Mouse (Mus musculus): ENCODE measurements at regions not wholly inside any gene's neighbourhood (a gene's known extent, or its start where the extent isn't known, plus 50 kb on each side); places are given as distances from the start of the nearest gene placed in this dataset.
"Not testable (repeated sequence)": the region's sequence is repeated elsewhere in the genome, so short reads cannot be mapped to it uniquely, and the experiment has no call there.

DNA sequence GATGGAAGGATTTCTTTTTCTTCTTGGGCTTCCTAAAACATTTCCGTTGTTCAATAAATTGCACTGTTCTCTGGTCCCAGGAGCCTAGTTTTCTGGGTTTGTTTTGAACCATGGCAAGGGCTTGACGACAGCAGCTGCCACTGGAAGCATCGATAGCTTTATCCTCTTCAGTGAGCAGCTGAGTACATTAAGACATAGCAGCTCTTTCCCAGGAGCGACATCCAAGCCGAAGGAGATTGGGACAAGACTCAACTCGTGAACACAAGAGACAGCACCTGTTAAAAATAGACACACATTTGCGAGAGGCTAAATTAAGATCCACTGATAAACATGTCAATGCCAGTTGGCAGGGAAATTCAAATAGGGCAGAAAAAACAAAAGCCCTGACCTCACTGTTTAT, 194.7 kb upstream of the Rhobtb1 start:
- DNase-seq (ENCODE audit: inconsistent ontology term): no peak

DNA sequence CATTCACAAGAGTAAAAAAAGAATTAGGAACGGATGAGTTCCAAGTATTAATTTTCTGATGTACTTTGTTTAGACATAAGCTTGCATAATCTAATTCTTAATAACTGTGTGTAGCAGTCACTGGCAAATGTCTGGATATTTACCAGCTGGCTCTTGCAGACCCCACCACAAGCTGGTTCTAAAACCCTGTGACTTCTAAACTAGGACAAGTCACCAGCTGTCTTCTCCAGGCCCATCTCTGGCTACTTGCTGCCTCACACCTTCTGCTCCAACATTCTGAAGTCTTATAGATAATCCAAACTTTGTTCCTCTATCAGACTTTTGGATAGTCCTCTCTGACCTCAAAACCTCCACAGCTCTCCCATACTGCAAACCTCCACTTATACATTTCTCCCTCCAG, 189.9 kb upstream of the Rhobtb1 start:
- DNase-seq (ENCODE audit: inconsistent ontology term): no peak

DNA sequence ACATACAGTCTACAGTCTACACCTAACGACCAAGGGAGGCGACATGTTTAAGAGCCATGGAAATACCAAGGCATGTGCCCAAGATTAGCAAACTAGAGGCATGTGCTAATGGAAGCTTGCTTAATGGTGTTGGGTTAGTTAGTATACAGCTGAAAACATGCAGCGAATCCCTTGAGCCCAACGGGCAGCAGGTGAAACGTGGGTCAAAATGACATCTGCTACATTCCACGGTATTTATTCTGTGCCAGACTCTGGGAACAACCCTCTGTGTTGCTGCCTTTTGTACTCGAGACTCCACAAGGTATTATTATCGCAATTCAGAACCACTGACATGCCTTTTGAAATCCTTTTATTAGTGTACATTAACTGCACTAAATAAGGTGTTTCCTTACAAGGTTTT, 188.1 kb upstream of the Rhobtb1 start:
- DNase-seq (ENCODE audit: inconsistent ontology term): no peak

DNA sequence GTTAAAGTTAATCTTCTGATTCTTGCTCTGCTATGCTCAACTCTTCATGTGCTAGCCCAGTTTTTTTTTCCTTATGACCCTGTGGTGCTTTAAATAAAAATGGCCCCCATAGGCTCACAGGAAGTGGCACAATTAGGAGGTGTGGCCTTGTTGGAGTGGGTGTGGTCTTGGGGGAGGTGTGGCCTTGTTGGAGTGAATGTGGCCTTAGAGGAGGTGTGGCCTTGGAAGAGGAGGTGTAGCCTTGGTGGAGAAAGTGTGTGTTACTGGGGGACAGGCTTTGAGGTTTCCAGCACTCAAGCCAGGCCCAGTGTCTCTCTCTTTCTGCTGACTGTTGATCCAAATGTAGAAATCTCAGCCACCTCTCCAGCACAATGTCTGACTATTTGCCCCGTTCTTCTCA, 186.0 kb upstream of the Rhobtb1 start:
- no peak for DNase-seq (ENCODE audit: inconsistent ontology term)

DNA sequence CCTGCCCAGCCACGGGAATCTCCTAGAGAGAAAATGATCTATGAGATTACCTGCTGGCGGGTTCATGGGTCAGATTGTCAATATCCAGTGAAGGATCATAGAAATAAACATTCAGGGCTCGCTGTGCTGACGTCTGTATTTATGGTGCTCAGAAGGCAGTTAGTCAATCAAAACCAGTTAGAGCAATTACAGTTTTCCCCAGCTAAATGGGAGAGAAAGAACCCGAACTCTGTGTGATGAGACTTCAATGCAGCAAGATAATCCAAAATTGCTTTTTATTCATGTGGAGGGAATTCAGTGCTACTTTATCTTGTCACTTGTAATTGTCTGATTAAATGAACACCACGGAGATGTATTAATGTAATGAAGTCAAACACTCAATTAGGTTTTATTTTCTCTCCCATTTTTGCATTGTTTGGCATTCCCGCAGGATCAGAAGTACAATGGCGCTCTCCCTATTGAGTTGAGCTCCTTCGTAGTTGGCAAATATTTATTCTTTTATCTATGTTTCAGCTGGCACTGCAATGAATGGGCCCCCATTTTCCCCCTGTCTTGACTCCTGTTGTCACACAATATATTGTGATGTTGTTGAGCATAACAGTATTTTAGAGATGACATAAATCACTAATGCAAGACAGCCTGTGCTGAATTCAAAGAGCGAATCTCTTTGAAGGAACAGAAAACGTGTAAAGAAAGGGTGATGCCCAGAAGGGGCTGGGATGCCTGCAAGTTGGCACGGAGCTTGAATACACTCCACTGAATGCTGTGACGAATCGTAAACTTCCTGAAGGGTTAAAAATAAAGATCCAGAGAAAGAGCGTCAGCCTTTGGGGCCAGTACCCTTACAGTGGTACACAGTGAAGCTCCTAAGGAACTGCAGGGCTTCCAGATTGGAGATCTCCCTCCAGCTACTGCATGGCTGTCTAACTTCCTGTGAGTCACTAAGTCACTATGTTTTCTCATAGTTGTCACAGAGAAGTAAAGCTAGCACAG, 183.0 kb upstream of the Rhobtb1 start:
- no peak for DNase-seq (ENCODE audit: inconsistent ontology term)

DNA sequence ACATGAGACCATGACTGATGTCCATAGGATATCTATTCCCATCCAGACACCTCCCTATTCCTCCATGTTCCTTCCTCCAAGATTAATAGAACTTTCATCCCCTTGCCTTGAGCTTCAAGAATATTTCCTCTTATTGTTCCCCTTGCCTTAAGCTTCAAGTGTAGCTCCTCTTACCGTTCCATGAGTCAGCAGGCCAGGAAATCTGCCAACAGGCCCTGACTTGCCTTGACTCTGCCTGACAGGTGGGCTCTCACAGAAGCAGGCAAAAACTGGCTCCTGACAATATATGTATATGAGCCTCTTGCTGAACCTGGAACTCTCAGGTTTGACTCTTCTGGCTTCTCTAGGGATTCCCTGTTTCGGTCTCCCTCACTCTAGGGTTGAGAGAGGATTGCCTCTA, 180.7 kb upstream of the Rhobtb1 start:
- no peak for DNase-seq (ENCODE audit: inconsistent ontology term)

DNA sequence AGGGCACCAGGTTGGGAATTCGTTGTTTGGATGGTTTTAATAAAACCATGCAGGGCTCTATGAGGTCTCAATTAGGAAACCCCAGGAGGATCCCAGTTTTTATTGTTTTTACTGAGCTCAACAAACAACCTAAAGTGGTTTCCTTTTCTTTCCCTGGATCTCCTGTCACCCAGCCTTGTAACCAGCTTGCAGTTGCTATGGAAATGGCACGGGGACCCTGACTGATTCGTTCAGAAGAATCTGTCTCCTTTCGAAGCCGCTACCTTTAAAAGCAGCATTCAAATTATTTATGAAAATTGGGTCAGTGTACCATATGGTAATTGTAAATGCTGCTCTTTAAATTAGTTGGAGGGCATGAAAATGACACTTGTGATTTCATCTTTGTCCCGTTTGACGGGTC, 176.5 kb upstream of the Rhobtb1 start:
- DNase-seq (ENCODE audit: inconsistent ontology term): no peak

DNA sequence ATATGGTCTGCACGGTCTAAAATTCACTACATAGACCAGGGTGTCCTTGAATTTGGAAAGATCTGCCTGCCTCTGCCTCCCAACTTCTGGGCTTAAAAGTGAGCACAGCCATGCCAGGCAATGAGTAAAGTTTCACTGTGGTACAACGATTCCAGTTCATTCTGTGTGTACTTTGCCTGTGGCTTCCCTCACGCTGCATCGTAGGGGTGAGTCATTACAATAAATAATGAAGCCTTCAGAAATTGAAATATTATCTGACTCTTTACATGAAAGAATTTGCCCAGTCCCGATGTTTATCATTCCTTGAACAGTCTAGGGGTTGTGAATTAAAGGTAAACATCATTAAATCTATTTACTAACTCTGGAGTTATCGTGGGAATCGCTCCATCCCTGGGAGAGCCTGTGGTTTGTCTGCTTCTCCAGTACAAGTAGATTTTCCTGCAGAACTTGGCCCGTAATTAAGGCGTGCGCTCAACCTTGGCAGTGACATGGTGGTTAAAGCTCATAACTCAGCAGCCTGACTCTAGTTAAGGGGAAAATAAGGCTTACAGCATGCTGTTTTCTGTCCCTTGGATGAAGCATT, 174.7 kb upstream of the Rhobtb1 start:
- peak; percentile 37 for DNase-seq (ENCODE audit: inconsistent ontology term)

DNA sequence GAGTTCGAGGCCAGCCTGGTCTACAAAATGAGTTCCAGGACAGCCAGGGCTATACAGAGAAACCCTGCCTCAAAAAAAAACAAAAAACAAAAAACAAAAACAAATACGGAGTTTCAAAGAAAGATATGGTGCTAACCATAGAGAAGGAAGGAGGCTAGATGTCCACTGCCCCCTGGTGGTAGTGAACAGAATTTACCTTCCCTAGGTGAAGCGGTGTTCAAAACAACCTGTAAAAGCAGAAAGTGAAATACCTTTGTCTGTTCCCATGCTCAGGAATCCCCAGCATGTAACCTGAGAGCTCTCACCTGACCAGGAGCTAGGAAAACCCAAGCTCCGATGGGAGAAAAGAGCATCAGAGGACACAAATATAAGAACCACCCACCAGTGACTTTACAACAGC, 173.1 kb upstream of the Rhobtb1 start:
- no peak for DNase-seq (ENCODE audit: inconsistent ontology term)

DNA sequence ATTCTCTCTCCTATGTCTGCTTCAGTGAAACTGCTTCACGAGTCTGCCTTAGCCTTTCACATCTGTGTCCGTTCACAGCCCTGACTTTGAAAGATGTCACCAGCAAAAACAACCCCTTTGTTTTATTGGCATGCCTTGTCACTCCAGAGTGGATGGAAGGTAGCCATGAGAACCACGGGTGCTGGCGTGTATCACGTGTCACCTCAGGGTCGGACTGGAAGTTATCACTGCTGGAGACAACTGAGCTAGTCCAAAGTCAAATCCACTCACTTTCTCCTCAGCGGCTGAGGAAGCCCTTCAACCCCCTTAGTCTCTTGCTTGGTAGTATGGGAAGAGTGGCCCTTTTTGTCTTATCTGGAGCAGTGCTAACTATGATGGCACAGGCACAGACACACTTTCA, 171.3 kb upstream of the Rhobtb1 start:
- DNase-seq (ENCODE audit: inconsistent ontology term): no peak

DNA sequence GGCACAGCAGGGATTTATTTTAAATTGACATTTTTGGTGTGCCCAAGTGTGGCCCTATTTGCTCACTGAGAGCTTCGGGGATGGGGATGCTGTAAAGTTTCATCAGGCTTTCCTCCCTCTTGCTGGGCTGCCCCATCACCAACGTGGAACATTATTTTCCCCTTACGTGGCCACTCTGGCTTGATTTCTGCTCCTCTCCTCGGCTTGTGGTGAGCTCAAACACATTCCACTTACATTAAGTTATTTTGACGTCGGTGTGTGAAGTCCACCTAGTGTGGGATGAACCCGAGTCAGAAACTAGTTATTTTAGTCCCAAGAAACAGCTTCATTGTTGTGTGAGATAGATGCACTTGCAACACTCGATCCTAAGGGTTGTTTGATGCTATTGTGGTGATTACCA, 168.9 kb upstream of the Rhobtb1 start:
- DNase-seq (ENCODE audit: inconsistent ontology term): no peak

DNA sequence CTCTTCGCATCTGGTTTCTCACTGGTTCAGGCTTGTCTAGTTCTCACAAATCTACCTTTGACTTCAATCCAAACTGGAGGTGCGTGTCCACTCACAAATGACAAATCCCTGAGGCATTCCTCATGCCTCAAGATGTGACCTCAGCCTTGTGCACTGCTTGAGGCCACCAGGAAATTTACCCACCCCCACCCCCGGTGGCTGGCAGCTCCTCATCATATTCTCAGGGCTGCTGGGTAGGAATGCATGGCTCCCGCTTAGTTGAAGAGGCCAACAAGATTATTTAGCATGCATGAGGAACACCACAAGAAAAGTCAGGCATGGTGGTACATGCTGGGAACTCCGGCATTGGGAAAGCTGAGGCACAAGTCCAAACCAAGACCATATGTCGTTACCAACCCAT, 160.7 kb upstream of the Rhobtb1 start:
- DNase-seq (ENCODE audit: inconsistent ontology term): peak; percentile 20

DNA sequence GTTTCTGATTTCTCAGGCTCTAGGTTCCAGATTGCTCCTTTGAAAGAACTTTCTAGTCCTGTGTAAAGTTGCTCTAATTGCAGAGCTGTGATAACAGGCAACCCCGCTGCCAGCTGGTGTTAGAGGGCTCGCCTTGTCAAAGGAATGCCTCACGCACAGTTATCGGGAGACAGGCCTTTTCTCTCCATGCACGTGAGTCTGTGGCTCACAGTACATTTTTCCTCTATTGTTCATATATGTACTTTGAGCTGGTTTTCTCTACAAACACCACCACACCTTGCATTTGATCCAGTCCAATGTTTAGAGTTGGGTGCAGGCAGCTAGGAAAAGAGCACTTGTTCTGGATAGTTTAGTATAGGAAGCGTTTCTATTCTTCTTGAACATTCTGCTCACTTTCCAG, 151.6 kb upstream of the Rhobtb1 start:
- no peak for DNase-seq (ENCODE audit: inconsistent ontology term)

DNA sequence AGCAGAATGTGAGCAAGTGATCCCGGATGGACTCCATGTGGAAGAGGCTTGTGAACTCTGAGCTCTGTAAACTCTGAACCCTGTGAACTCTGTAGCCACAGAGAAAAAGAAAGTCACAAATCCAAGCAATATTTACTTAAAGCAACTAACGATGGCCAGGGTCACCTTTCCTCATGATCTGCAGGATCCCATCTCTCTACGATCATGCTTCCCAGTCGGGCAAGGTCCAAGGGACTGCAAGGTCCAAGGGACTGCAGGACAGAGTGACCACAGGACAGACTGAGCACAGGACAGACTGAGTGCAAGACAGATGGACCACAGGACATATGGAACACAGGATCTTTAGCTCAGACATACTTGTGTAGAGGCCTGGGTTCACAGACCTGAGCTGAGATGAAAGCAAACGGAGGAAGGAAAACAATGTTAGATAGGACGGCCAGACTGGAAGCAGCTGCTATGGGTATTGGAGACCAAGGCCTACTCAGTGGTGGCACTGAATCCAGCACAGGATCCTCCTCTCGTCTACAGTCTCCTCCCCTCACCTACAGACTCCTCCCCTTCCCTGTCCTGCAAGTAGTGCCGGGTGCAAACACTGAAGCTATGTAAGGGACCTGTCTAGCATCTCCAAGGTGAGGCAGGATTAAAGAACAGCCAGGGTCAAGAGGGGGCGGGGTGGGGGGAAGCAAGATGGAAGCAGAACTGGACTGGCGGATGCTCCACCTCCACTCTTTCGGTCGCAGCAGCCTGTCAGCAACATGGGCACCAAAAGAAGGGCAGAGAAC, 149.4 kb upstream of the Rhobtb1 start:
- no peak for DNase-seq (ENCODE audit: inconsistent ontology term)

DNA sequence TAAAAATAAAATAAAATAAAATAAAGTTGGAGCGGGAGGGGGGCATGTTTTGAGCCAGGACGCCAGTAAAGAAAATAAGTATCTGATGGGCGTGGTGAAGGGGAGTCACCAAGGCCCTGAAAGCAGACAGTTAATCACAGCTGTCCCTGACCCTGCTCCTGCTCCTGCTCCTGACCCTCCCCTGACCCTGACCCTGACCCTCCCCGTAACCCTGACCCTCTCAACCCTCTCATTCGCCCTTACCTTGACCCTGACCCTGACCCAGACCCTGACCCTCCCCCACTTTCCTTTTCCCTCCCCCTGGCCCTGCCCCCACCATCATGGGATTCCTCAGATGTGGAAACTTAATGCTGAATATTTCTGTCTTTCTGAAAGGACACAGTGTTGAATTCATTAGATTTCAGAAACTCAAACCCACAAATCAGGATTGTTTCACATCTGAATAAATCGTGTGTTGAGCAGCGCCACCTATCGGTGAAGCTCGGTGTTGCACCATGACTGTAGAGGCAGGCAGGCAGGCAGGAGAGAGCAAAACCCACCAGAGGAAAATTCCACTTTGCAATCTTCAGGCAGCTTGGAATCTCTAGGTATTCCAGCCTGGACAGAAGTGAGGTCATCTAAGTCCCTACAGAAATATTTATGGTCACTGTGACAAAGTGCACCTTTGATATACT, 145.9 kb upstream of the Rhobtb1 start:
- DNase-seq (ENCODE audit: inconsistent ontology term): peak; percentile 22

DNA sequence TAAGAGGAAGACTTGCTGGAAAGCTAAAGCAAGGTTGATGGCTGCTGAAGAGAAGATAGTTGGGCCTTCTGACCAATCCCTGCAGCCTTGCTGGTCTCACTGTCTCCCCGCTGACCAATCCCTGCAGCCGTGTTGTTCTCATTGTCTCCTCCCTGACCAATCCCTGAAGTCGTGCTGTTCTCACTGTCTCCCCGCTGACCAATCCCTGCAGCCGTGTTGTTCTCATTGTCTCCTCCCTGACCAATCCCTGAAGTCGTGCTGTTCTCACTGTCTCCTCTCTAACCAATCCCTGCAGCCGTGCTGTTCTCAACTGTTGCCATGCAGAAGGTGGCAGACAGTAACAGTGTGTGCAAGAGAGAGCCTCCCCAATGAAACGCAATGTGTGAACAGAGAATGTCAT, 142.6 kb upstream of the Rhobtb1 start:
- DNase-seq (ENCODE audit: inconsistent ontology term): not testable (repeated sequence)

DNA sequence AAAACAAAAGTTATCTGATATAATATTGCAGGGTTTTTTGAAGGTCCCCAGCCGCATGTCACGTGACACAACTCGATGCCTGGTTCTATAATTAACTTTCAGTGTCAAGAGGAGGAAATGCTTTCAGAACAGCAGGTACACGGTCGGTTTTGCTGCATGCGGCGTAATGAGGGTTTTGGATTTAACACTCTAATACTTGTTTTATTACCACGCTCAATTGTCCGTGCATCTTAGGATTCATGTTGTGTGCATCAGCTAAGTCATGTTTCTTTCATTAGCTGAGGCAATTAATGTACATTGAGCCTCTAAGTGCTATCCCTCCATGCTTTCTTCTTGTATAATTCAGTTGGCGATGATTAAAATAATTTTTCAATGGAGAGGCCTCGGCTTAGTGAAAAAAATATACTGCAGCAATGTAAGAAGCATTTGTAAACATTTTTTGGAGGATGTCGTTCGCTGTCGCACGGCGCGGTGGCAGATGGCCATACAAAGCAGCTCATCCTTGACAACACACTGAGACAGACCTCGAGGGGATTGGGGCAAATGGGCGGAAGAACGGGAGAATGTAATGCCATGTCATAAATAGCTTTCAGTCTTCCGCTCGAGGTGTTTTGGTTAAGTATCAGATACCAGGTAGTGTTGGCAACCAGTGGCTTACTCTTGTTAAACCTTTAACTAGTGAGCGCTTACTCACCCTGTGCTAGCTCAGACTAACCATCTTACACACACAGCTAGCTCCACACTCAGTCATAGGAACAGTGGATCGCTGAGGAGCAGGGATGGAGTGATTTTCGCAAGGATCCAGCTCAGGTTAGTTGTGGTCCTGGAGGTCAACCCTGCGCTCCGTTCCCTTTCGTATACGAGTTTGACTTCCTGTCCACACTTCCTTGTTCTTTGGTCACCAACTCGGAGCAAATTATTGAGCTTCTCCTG, 130.2 kb upstream of the Rhobtb1 start:
- DNase-seq (ENCODE audit: inconsistent ontology term): no peak

DNA sequence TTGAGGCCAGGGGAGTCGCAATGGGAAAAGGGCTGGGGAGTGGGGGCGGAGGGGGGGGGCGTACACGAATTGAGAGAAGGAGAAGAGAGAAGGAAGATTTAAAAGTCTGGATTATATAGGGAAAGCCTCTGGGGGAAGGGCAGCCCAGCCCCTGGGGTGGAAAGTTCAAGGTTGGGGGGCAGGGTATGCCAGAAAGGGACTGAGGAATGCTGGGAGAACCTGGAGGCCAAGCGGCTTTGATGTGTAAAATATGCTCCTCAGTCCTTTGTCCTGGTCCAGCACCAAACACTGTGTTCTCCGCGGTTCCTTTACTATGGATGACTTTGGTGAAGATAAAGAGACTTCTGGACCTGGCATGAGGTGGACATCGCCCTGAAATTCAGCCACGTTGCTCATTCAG, 117.8 kb upstream of the Rhobtb1 start:
- no peak for DNase-seq (ENCODE audit: inconsistent ontology term)

DNA sequence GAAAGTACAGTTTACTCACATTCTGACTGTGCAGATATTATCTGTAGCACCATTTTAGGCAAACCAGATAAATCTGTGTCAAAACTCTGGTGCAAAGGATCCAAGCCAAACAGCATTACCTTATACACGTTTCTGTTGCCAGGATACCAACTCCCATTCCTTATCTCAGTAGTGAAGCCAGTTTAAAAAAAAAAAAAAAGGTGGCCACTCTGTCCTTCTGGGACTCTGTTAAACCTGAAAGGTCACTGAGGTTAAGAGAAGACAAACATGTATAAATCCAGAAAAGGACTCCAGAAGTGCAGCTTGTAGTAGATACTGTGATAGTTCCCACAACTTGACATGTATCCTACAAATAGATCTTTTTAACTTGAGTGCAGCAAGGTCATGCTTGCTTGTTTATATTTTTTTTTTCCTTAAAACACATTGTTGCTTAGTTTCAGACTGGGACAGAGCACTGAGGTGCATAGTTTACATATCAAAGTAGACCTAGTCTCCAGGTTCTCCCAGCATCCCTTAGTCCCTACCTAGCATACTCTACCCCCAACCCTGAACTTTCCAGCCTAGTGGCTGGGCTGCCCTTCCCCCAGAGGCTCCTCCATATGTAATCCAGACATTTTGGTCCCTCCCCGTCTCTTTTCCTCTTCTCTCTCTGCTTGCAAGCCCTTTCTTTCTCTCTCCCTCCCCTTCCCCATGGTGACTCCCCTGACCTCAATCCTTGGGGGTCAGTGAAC, 116.7 kb upstream of the Rhobtb1 start:
- no peak for DNase-seq (ENCODE audit: inconsistent ontology term)

DNA sequence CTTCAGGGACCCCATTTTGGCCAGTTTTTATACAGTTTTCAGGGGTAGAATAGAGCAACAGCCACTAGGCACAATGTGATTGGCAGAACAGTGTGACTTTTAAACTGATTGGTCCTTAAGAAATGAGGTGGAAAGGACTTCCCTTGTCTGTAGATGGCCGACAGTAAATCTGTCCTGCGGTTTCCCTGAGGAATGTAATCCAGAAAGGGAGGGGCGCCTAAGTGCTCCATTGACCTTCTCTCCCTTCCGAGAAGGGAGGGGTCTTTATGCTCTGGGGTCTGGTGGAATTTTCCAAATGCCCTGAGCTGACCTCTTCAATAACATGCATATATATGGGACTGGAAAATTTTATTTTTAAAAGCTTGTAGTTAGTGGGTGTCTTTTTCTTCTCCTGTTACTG, 115.7 kb upstream of the Rhobtb1 start:
- DNase-seq (ENCODE audit: inconsistent ontology term): not testable (repeated sequence)

Data from Muller cell, postnatal 12 days (primary cell).